ENCODE assay signal across 8 mouse cellular contexts in genomic region chr7:31126211-31126751, GRCm38 (mm10). TPM values are rescaled to one million over a fixed set of nuclear protein-coding genes. Genes with fewer than 3 reads are reported as not detected.
A peak's percentile ranks its signal among the peaks of the same experiment; 100 is the strongest.
DNase-seq lines count a peak whose midpoint lies in the region; ATAC-seq and TF ChIP-seq lines count a peak whose summit lies in the region.

No protein-coding gene starts in this region.

- no peak for ATAC-seq in megakaryocyte, adult 5-6 weeks (ENCODE audit: poor library complexity, severe bottlenecking)
- ATAC-seq in heart, embryonic 15.5 days (replicated peaks; ENCODE audit: insufficient number of reproducible peaks, insufficient read depth, low FRiP score, low read depth), result no peak
- ATAC-seq in liver, postnatal 0 days, result 0 out of 2 replicates have a peak, but pooled peaks have one; percentile 10
- peak; percentile 9; the same call in 1 of the 2 replicates for ATAC-seq in stomach, postnatal 0 days (ENCODE audit: low FRiP score, low TSS enrichment)

- TF ChIP-seq CTCF in liver, postnatal 0 days (IDR thresholded peaks at IDR 0.05; ENCODE audit: low read depth), result no peak
- no peak for TF ChIP-seq CTCF in stomach, postnatal 0 days (IDR thresholded peaks at IDR 0.05; ENCODE audit: low read depth)

- peaks cover 35% of the 10 kb centered on the region for H3K36me3 ChIP-seq in megakaryocyte, embryonic 14.5 days (replicated peaks; ENCODE audit: low read length)
- peaks cover 27% of the 10 kb centered on the region for H3K36me3 ChIP-seq in heart, embryonic 15.5 days
- H3K36me3 ChIP-seq in liver, postnatal 0 days (replicated peaks; ENCODE audit: insufficient read depth, low read length), result peaks cover 18% of the 10 kb centered on the region
- peaks cover 11% of the 10 kb centered on the region for H3K36me3 ChIP-seq in stomach, postnatal 0 days (ENCODE audit: control insufficient read depth, insufficient read depth, low read length)

- peaks cover 52% of the 10 kb centered on the region for H3K27me3 ChIP-seq in megakaryocyte, embryonic 14.5 days (replicated peaks)
- H3K27me3 ChIP-seq in heart, embryonic 15.5 days, result peaks cover 29% of the 10 kb centered on the region
- peaks cover 30% of the 10 kb centered on the region for H3K27me3 ChIP-seq in liver, postnatal 0 days (ENCODE audit: insufficient read depth, low read length)
- H3K27me3 ChIP-seq in stomach, postnatal 0 days (ENCODE audit: control insufficient read depth, insufficient read depth, low read length), result no peaks in the 10 kb centered on the region

- H3K4me2 ChIP-seq in heart, embryonic 15.5 days, result peak overlapping the region; percentile 100
- H3K4me2 ChIP-seq in liver, postnatal 0 days (ENCODE audit: low read depth, low read length), result peak overlapping the region; percentile 78
- H3K4me2 ChIP-seq in stomach, postnatal 0 days (replicated peaks; ENCODE audit: low read depth), result peak overlapping the region; percentile 98

- H3K4me1 ChIP-seq in megakaryocyte, embryonic 14.5 days, result peaks cover 45% of the 10 kb centered on the region
- H3K4me1 ChIP-seq in heart, embryonic 15.5 days (replicated peaks), result peaks cover 25% of the 10 kb centered on the region
- H3K4me1 ChIP-seq in liver, postnatal 0 days (ENCODE audit: insufficient read depth), result peaks cover 11% of the 10 kb centered on the region; the same call in 1 of the 2 replicates
- H3K4me1 ChIP-seq in stomach, postnatal 0 days (replicated peaks; ENCODE audit: control insufficient read depth, insufficient read depth), result no peaks in the 10 kb centered on the region

- no peak for TF ChIP-seq EP300 in liver, postnatal 0 days (IDR thresholded peaks at IDR 0.05; ENCODE audit: low read depth)
- no peak for TF ChIP-seq EP300 in stomach, postnatal 0 days (optimal IDR thresholded peaks at IDR 0.05)

- no peak overlapping the region for H3K27ac ChIP-seq in heart, embryonic 15.5 days
- H3K27ac ChIP-seq in liver, postnatal 0 days (ENCODE audit: low read depth), result no peak overlapping the region
- no peak overlapping the region for H3K27ac ChIP-seq in stomach, postnatal 0 days (replicated peaks)

- peak overlapping the region; percentile 75 for H3K9ac ChIP-seq in heart, embryonic 15.5 days
- peak overlapping the region; percentile 51 for H3K9ac ChIP-seq in liver, postnatal 0 days (replicated peaks)
- peak overlapping the region; percentile 63 for H3K9ac ChIP-seq in stomach, postnatal 0 days (ENCODE audit: low read length)

- WGBS in heart, embryonic 15.5 days, result 1% methylated on average over 53 of the region's 53 CpGs
- 3% methylated on average over 43 of the region's 53 CpGs for WGBS in liver, postnatal 0 days (ENCODE audit: insufficient replicate concordance)
- under 1% methylated on average over 45 of the region's 53 CpGs for WGBS in stomach, postnatal 0 days

- no peaks in the 10 kb centered on the region for H3K9me3 ChIP-seq in megakaryocyte, embryonic 14.5 days
- H3K9me3 ChIP-seq in heart, embryonic 15.5 days (replicated peaks), result no peaks in the 10 kb centered on the region
- H3K9me3 ChIP-seq in liver, postnatal 0 days (ENCODE audit: low read length), result no peaks in the 10 kb centered on the region
- H3K9me3 ChIP-seq in stomach, postnatal 0 days (ENCODE audit: control insufficient read depth, low read length), result no peaks in the 10 kb centered on the region

- DNase-seq in cerebellum, adult 11-12 months, result peak; percentile 79
- no peak for DNase-seq in cerebellum, postnatal 4 days (ENCODE audit: low spot score in 2 of 2)
- no peak for DNase-seq in liver, postnatal 0 days
- DNase-seq in stomach, postnatal 0 days (ENCODE audit: low spot score), result no peak
- DNase-seq in MN1 (ENCODE audit: low spot score), result no peak

- peak overlapping the region; percentile 91 for H3K4me3 ChIP-seq in megakaryocyte, embryonic 14.5 days (replicated peaks)
- peak overlapping the region; percentile 67 for H3K4me3 ChIP-seq in heart, embryonic 15.5 days
- peak overlapping the region; percentile 47 for H3K4me3 ChIP-seq in liver, postnatal 0 days (ENCODE audit: low read depth, low read length)
- H3K4me3 ChIP-seq in stomach, postnatal 0 days (ENCODE audit: low read depth, low read length), result peak overlapping the region; percentile 65

RNA-seq across cellular contexts. Expression of gene Scn1b, which starts 0.5 kb away (rescaled TPM):
- polyA plus RNA-seq in megakaryocyte, embryonic 14.5 days (2012; ENCODE audit: insufficient read depth, low replicate concordance), result 8.8 and 28.4 TPM in 2 replicates
- total RNA-seq in megakaryocyte, adult 5-6 weeks (2015), result 0.52 TPM in 1 of 2 replicates, not detected in the other
- total RNA-seq in megakaryocyte, adult 5-6 weeks (2017), result 0.28 and 0.59 TPM in 2 replicates
- polyA plus RNA-seq in heart, embryonic 15.5 days (2015; fragmentation: Nextera tagmentation; extraction: Ambion mirVana), result 3.7 and 4.0 TPM in 2 replicates
- polyA plus RNA-seq in liver, postnatal 0 days (2015; fragmentation: Nextera tagmentation; extraction: Ambion mirVana), result 2.8 and 3.1 TPM in 2 replicates
- polyA plus RNA-seq in stomach, postnatal 0 days (2015; fragmentation: Nextera tagmentation; extraction: Ambion mirVana), result 2.3 and 2.5 TPM in 2 replicates

RNA-seq across cellular contexts. Expression of gene Hpn, which starts 11.2 kb away (rescaled TPM):
- 1.8 TPM in 1 of 2 replicates, not detected in the other for polyA plus RNA-seq in megakaryocyte, embryonic 14.5 days (2012; ENCODE audit: insufficient read depth, low replicate concordance)
- total RNA-seq in megakaryocyte, adult 5-6 weeks (2015), result 1.5 and 2.1 TPM in 2 replicates
- 0.33 and 1.7 TPM in 2 replicates for total RNA-seq in megakaryocyte, adult 5-6 weeks (2017)
- polyA plus RNA-seq in heart, embryonic 15.5 days (2015; fragmentation: Nextera tagmentation; extraction: Ambion mirVana), result 1.5 and 4.8 TPM in 2 replicates
- 250 and 259 TPM in 2 replicates for polyA plus RNA-seq in liver, postnatal 0 days (2015; fragmentation: Nextera tagmentation; extraction: Ambion mirVana)
- polyA plus RNA-seq in stomach, postnatal 0 days (2015; fragmentation: Nextera tagmentation; extraction: Ambion mirVana), result 17.9 and 21.7 TPM in 2 replicates

RNA-seq across cellular contexts. Expression of gene Gramd1a, which starts 29.4 kb away (rescaled TPM):
- polyA plus RNA-seq in megakaryocyte, embryonic 14.5 days (2012; ENCODE audit: insufficient read depth, low replicate concordance), result 122 and 287 TPM in 2 replicates
- 74.2 and 76.0 TPM in 2 replicates for total RNA-seq in megakaryocyte, adult 5-6 weeks (2015)
- 34.1 and 35.3 TPM in 2 replicates for total RNA-seq in megakaryocyte, adult 5-6 weeks (2017)
- polyA plus RNA-seq in heart, embryonic 15.5 days (2015; fragmentation: Nextera tagmentation; extraction: Ambion mirVana), result 41.4 and 56.8 TPM in 2 replicates
- 7.1 and 8.9 TPM in 2 replicates for polyA plus RNA-seq in liver, postnatal 0 days (2015; fragmentation: Nextera tagmentation; extraction: Ambion mirVana)
- 14.4 and 17.4 TPM in 2 replicates for polyA plus RNA-seq in stomach, postnatal 0 days (2015; fragmentation: Nextera tagmentation; extraction: Ambion mirVana)

RNA-seq across cellular contexts. Expression of gene Fxyd3, which starts 49.8 kb away (rescaled TPM):
- not detected in 2 replicates for polyA plus RNA-seq in megakaryocyte, embryonic 14.5 days (2012; ENCODE audit: insufficient read depth, low replicate concordance)
- not detected in 2 replicates for total RNA-seq in megakaryocyte, adult 5-6 weeks (2015)
- total RNA-seq in megakaryocyte, adult 5-6 weeks (2017), result not detected in 2 replicates
- 2.6 and 15.2 TPM in 2 replicates for polyA plus RNA-seq in heart, embryonic 15.5 days (2015; fragmentation: Nextera tagmentation; extraction: Ambion mirVana)
- polyA plus RNA-seq in liver, postnatal 0 days (2015; fragmentation: Nextera tagmentation; extraction: Ambion mirVana), result 3.4 TPM in 2 replicates
- 1,122 and 1,152 TPM in 2 replicates for polyA plus RNA-seq in stomach, postnatal 0 days (2015; fragmentation: Nextera tagmentation; extraction: Ambion mirVana)

Comparison
In these comparisons a context has a peak if more than half of its experiments do, and no peak if none do; other contexts are left out.
1. ATAC-seq: peak in liver, postnatal 0 days (single experiment) and stomach, postnatal 0 days (single experiment); none in megakaryocyte, adult 5-6 weeks (single experiment) and heart, embryonic 15.5 days (single experiment).
2. RNA of gene Hpn, which starts 11.2 kb away (polyA plus RNA-seq): 250 to 259 TPM in liver, postnatal 0 days; 17.9 to 21.7 TPM in stomach, postnatal 0 days, 1.8 TPM in megakaryocyte, embryonic 14.5 days and 1.5 to 4.8 TPM in heart, embryonic 15.5 days; every median in the first group is over 10 times any median in the second.
3. Peak in every context shown above with its lines, with median percentiles within 50 percentile points of each other: H3K4me3 ChIP-seq, H3K4me2 ChIP-seq and H3K9ac ChIP-seq.